Mouse (Mus musculus): Measurements from ENCODE around the gene St6galnac3. TPM values are rescaled to one million over a fixed set of nuclear protein-coding genes. Genes with fewer than 3 reads are reported as not detected.

St6galnac3 gene
- polyA plus RNA-seq, 1 experiment from 2014 or later, result 38.4 TPM

- Histone ChIP-seq H3K4me3 (no peak overlapping the region), H3K27me3 (ENCODE audit: insufficient read depth, poor library complexity, severe bottlenecking) (peaks cover 10% of the 10 kb centered on the region; the same call in 1 of the 2 replicates), H3K36me3 (no peaks in the 10 kb centered on the region), H3K4me1 (peaks cover 63% of the 10 kb centered on the region), H3K27ac (peak overlapping the region; percentile 13; the same call in 1 of the 2 replicates), H3K9me3 (no peaks in the 10 kb centered on the region)
- DNase-seq (ENCODE audit: low spot score), result peak; percentile 91
- WGBS, result 29% methylated on average over 12 of the region's 12 CpGs
Measured at GRCm38 (mm10) chr3:153675073-153675472, 49.9 kb downstream of the St6galnac3 start.

- DNase-seq (ENCODE audit: low spot score), result no peak
- H3K4me1 ChIP-seq, result peaks cover 70% of the 10 kb centered on the region
- H3K9me3 ChIP-seq, result no peaks in the 10 kb centered on the region
- no peak overlapping the region for H3K27ac ChIP-seq
- WGBS, result 40% methylated on average over 8 of the region's 8 CpGs
- no peaks in the 10 kb centered on the region for H3K36me3 ChIP-seq
- H3K27me3 ChIP-seq (ENCODE audit: insufficient read depth, poor library complexity, severe bottlenecking), result peaks cover 4% of the 10 kb centered on the region; the same call in 1 of the 2 replicates
- H3K4me3 ChIP-seq, result no peak overlapping the region
Measured at GRCm38 (mm10) chr3:153674359-153674758, 50.6 kb downstream of the St6galnac3 start.

DNA sequence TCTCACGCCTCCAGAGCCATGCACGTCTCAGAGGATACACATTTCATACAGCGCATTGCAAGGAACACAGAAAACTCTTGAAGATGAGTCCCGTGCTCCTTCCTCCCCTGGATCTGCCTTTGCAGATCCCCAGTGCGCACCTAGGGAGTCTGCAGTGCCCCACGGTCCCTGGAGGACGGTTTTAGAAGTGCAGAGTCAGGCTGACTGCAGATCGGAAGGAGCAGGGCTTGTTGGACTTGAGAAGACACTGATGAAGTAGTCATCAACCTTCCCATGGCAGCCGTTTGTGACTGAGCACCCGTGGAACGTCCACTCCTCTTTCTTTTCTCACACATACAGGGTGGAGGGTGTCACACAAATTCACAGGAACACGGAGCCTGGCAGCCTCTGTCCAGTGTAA, 51.5 kb downstream of the St6galnac3 start:
- no peak overlapping the region for H3K4me3 ChIP-seq
- no peak for DNase-seq (ENCODE audit: low spot score)
- H3K4me1 ChIP-seq, result peaks cover 67% of the 10 kb centered on the region
- H3K27me3 ChIP-seq (ENCODE audit: insufficient read depth, poor library complexity, severe bottlenecking), result peaks cover 4% of the 10 kb centered on the region; the same call in 1 of the 2 replicates
- WGBS, result 75% methylated on average over 12 of the region's 12 CpGs
- no peaks in the 10 kb centered on the region for H3K36me3 ChIP-seq
- no peak overlapping the region for H3K27ac ChIP-seq
- no peaks in the 10 kb centered on the region for H3K9me3 ChIP-seq

GRCm38 (mm10) chr3:153670953-153671674, 53.9 kb downstream of the St6galnac3 start:
- 89% methylated on average over 10 of the region's 10 CpGs for whole genome bisulfite sequencing
- Histone ChIP-seq H3K4me1 (peaks cover 57% of the 10 kb centered on the region), H3K36me3 (no peaks in the 10 kb centered on the region), H3K27ac (no peak overlapping the region), H3K27me3 (ENCODE audit: insufficient read depth, poor library complexity, severe bottlenecking) (no peaks in the 10 kb centered on the region), H3K9me3 (no peaks in the 10 kb centered on the region), H3K4me3 (no peak overlapping the region)
- DNase-seq (ENCODE audit: low spot score), result no peak

DNA sequence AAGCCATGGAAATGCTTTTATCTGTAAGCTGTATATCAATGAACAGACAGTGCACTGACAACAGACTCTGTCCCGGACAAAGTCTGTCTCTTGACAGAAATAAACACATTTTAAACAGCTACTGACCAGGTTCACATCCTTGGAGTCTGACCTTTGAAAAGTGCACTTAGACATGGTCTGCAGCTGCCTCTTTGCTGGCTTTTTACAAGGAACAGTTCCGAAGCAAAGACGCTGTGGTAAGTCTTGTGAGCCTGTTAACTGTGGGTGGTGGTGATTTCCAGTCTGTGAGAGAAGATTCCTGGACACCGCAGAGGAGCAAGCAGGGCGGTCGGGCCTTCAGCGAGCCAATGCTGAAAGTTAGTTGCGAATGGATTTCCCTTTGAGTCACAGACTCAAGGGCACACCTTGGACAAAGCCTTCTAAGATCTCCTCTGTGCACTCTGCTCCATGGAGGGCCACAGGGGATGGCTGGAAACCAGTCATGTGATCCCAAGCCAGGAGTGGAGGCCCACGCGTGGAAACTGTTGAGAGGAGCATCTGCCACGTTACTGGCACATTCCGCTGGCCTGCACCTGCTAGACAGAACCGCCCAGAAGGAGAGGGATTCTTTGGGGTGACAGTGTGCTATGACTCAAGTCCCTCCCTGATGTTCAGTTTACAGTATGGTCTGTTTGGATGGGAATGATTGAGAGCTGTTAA, 55.1 kb downstream of the St6galnac3 start:
- H3K9me3 ChIP-seq, result no peaks in the 10 kb centered on the region
- H3K4me3 ChIP-seq, result no peak overlapping the region
- H3K27ac ChIP-seq, result no peak overlapping the region
- H3K4me1 ChIP-seq, result peaks cover 47% of the 10 kb centered on the region
- no peak for DNase-seq (ENCODE audit: low spot score)
- H3K27me3 ChIP-seq (ENCODE audit: insufficient read depth, poor library complexity, severe bottlenecking), result no peaks in the 10 kb centered on the region
- WGBS, result 87% methylated on average over 13 of the region's 13 CpGs
- H3K36me3 ChIP-seq, result no peaks in the 10 kb centered on the region

- no peaks in the 10 kb centered on the region for H3K27me3 ChIP-seq (ENCODE audit: insufficient read depth, poor library complexity, severe bottlenecking)
- no peaks in the 10 kb centered on the region for H3K9me3 ChIP-seq
- no peaks in the 10 kb centered on the region for H3K36me3 ChIP-seq
- no peak overlapping the region for H3K4me3 ChIP-seq
- no peak for DNase-seq (ENCODE audit: low spot score)
- peaks cover 46% of the 10 kb centered on the region for H3K4me1 ChIP-seq
- no peak overlapping the region for H3K27ac ChIP-seq
- WGBS, result 84% methylated on average over 8 of the region's 8 CpGs
Measured at GRCm38 (mm10) chr3:153669329-153669728, 55.6 kb downstream of the St6galnac3 start.

GRCm38 (mm10) chr3:153668447-153669290, 56.3 kb downstream of the St6galnac3 start:
- Histone ChIP-seq H3K27ac (peak overlapping the region; percentile 45; the same call in 1 of the 2 replicates), H3K4me1 (peaks cover 46% of the 10 kb centered on the region)

DNA sequence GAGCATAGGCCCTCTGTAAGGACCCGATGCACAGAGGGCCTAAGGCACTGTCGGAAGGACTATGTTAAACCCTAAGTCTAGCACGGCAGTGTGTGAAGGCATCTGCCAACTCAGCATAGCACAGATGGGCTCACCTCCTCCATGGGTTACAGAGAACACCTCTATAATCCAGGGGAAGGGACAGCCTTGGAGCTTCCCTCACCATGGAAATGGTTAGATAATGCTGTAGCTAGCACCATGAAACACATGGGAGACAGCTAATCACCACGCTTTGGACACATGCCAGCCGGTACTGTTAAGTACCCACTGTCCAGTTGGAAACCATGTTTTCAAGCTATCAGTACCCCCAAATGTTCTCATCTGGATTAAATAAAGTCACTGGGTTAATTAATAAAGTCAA, 60.3 kb downstream of the St6galnac3 start:
- no peaks in the 10 kb centered on the region for H3K36me3 ChIP-seq
- no peak overlapping the region for H3K4me3 ChIP-seq
- H3K27me3 ChIP-seq (ENCODE audit: insufficient read depth, poor library complexity, severe bottlenecking), result peaks cover 24% of the 10 kb centered on the region
- WGBS, result 88% methylated on average over 5 of the region's 5 CpGs
- peaks cover 31% of the 10 kb centered on the region for H3K4me1 ChIP-seq
- H3K9me3 ChIP-seq, result no peaks in the 10 kb centered on the region
- DNase-seq (ENCODE audit: low spot score), result no peak
- no peak overlapping the region for H3K27ac ChIP-seq

More at GRCm38 (mm10) chr3:153668447-153669290, 56.3 kb downstream of the St6galnac3 start:
- no peaks in the 10 kb centered on the region for H3K27me3 ChIP-seq (ENCODE audit: insufficient read depth, poor library complexity, severe bottlenecking)
- 65% methylated on average over 21 of the region's 21 CpGs for WGBS
- no peaks in the 10 kb centered on the region for H3K9me3 ChIP-seq
- H3K4me3 ChIP-seq, result no peak overlapping the region
- H3K36me3 ChIP-seq, result no peaks in the 10 kb centered on the region
- DNase-seq (ENCODE audit: low spot score), result no peak

GRCm38 (mm10) chr3:153663841-153664427, 61.0 kb downstream of the St6galnac3 start:
- no peak for DNase-seq (ENCODE audit: low spot score)
- H3K4me1 ChIP-seq, result peaks cover 26% of the 10 kb centered on the region
- peaks cover 31% of the 10 kb centered on the region for H3K27me3 ChIP-seq (ENCODE audit: insufficient read depth, poor library complexity, severe bottlenecking)
- WGBS, result 50% methylated on average over 10 of the region's 10 CpGs
- no peak overlapping the region for H3K4me3 ChIP-seq
- no peaks in the 10 kb centered on the region for H3K36me3 ChIP-seq
- H3K9me3 ChIP-seq, result no peaks in the 10 kb centered on the region
- H3K27ac ChIP-seq, result no peak overlapping the region

DNA sequence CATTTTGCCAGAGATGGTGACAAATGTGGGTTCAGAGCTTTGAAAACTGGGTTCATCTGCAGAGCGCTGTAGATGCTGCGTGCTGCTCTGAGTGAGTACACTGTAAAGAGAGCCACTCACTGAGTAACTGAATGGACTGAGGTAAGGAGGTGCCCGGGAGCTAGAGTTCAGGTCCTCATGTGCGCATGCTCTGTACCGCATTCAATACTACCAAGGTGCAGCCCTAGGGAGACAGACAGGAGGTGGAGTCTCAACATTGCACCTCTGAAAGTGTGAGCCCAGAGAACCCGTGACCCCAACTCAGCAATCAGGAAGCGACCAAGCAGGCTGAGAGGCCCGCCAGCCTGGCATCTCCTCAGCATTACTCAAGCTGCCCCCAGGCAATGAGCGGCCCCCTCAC, 62.2 kb downstream of the St6galnac3 start:
- no peak overlapping the region for H3K27ac ChIP-seq
- no peak for DNase-seq (ENCODE audit: low spot score)
- H3K4me1 ChIP-seq, result peaks cover 19% of the 10 kb centered on the region; the same call in 1 of the 2 replicates
- H3K9me3 ChIP-seq, result no peaks in the 10 kb centered on the region
- WGBS, result 87% methylated on average over 9 of the region's 9 CpGs
- H3K27me3 ChIP-seq (ENCODE audit: insufficient read depth, poor library complexity, severe bottlenecking), result peaks cover 31% of the 10 kb centered on the region
- no peak overlapping the region for H3K4me3 ChIP-seq
- no peaks in the 10 kb centered on the region for H3K36me3 ChIP-seq

GRCm38 (mm10) chr3:153661927-153662326, 63.0 kb downstream of the St6galnac3 start:
- Histone ChIP-seq H3K4me3 (no peak overlapping the region), H3K4me1 (peaks cover 19% of the 10 kb centered on the region; the same call in 1 of the 2 replicates), H3K36me3 (no peaks in the 10 kb centered on the region), H3K9me3 (no peaks in the 10 kb centered on the region), H3K27me3 (ENCODE audit: insufficient read depth, poor library complexity, severe bottlenecking) (peaks cover 31% of the 10 kb centered on the region), H3K27ac (no peak overlapping the region)
- WGBS, result 81% methylated on average over 7 of the region's 7 CpGs
- no peak for DNase-seq (ENCODE audit: low spot score)

DNA sequence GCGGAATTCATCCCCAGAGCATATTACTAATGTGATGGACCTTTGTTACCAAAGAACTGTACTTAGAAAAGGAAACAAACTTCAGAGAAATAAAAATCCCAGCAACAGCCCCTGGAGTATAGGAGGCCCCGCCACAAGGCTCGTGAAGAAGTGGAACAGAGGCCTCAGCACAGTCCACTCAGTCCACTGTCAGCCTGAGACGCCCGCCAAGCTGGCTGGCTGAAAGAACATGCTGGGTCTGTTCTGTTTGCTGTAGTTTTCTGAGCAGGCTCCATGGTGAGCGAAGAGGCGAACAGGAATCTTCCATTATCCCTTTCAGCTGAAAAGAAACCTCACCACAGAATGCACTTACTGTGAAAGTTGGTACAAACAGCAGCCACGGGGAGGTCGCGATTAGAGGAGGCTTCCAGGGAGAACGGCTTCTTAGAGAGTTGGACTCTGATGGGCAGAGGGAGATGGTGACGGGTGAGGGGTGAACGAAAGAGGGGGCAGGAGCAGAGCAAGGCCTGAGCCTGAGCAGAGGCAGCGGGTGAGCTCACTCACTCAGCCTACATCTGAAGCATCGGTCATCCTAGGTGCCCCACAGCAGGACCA, 65.3 kb downstream of the St6galnac3 start:
- 0 out of 2 replicates have a peak overlapping the region, but pooled peaks have one; percentile 22 for H3K27ac ChIP-seq
- peaks cover 22% of the 10 kb centered on the region for H3K4me1 ChIP-seq
- H3K9me3 ChIP-seq, result no peaks in the 10 kb centered on the region
- no peak overlapping the region for H3K4me3 ChIP-seq
- H3K27me3 ChIP-seq (ENCODE audit: insufficient read depth, poor library complexity, severe bottlenecking), result peaks cover 31% of the 10 kb centered on the region
- no peaks in the 10 kb centered on the region for H3K36me3 ChIP-seq
- no peak for DNase-seq (ENCODE audit: low spot score)
- WGBS, result 81% methylated on average over 15 of the region's 15 CpGs

Data from heart, embryonic 10.5 days (tissue).